Mouse (Mus musculus): ENCODE data around the gene Smc1b. TPM values are rescaled to one million over a fixed set of nuclear protein-coding genes. Genes with fewer than 3 reads are reported as not detected.

Smc1b gene
- polyA plus RNA-seq, 1 experiment from 2014 or later = 0.17 TPM

DNA sequence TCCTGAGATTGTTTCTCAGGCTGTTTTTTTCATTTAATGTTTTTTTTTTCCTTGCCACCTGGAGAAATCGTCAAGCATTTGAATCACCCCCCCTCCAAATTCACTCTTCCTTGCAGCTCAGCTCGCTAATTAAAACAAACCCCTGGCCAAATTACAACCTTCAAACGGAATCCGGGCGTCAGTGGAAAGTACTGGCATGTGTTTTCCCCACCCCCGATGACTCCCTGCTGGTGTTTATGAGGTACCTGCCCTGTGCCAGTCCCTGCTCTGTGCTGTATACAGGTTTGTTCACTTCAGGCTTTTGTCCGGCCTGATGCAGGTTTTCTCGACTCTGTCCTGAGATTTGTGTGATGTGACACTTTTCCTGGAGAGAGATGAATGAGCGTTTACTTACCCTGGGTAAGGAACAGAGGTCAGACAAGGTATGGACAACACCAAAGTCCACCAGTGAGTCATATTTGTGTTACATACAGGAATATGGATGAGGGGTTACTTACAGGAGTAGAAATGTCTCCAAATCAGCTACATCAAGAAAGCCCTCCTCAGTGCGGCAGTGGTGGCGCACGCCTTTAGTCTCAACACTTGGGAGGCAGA is 35.4 kb upstream of the Smc1b start:
- H3K4me2 ChIP-seq (ENCODE audit: low read depth, low read length) = no peak overlapping the region
- no peak overlapping the region for H3K4me3 ChIP-seq (replicated peaks; ENCODE audit: low read length)
- 45% methylated on average over 12 of the region's 12 CpGs for WGBS
- H3K27ac ChIP-seq (ENCODE audit: low read length) = peak overlapping the region; percentile 82; the same call in 1 of the 2 replicates
- peaks cover 27% of the 10 kb centered on the region for H3K4me1 ChIP-seq (ENCODE audit: control insufficient read depth, insufficient read depth, low read length)
- no peaks in the 10 kb centered on the region for H3K36me3 ChIP-seq (ENCODE audit: control insufficient read depth, insufficient read depth, low read length)
- no peak overlapping the region for H3K9ac ChIP-seq (ENCODE audit: low read length)
- H3K27me3 ChIP-seq (ENCODE audit: control insufficient read depth, insufficient read depth, low read length) = no peaks in the 10 kb centered on the region
- H3K9me3 ChIP-seq (replicated peaks; ENCODE audit: control insufficient read depth, low read length) = no peaks in the 10 kb centered on the region
- ATAC-seq (ENCODE audit: insufficient read depth, low FRiP score) = no peak

- 0 out of 2 replicates have a peak, but pooled peaks have one; percentile 38 for ATAC-seq (ENCODE audit: insufficient read depth, low FRiP score)
- WGBS = 38% methylated on average over 11 of the region's 11 CpGs
- Histone ChIP-seq H3K4me1 (ENCODE audit: control insufficient read depth, insufficient read depth, low read length) (peaks cover 27% of the 10 kb centered on the region), H3K4me2 (ENCODE audit: low read depth, low read length) (no peak overlapping the region), H3K27me3 (ENCODE audit: control insufficient read depth, insufficient read depth, low read length) (no peaks in the 10 kb centered on the region), H3K9ac (ENCODE audit: low read length) (peak overlapping the region; percentile 47; the same call in 1 of the 2 replicates), H3K4me3 (replicated peaks; ENCODE audit: low read length) (no peak overlapping the region), H3K36me3 (ENCODE audit: control insufficient read depth, insufficient read depth, low read length) (no peaks in the 10 kb centered on the region), H3K9me3 (replicated peaks; ENCODE audit: control insufficient read depth, low read length) (no peaks in the 10 kb centered on the region), H3K27ac (ENCODE audit: low read length) (peak overlapping the region; percentile 82)
Observed at GRCm38 (mm10) chr15:85166433-85166933, 34.7 kb upstream of the Smc1b start.

DNA sequence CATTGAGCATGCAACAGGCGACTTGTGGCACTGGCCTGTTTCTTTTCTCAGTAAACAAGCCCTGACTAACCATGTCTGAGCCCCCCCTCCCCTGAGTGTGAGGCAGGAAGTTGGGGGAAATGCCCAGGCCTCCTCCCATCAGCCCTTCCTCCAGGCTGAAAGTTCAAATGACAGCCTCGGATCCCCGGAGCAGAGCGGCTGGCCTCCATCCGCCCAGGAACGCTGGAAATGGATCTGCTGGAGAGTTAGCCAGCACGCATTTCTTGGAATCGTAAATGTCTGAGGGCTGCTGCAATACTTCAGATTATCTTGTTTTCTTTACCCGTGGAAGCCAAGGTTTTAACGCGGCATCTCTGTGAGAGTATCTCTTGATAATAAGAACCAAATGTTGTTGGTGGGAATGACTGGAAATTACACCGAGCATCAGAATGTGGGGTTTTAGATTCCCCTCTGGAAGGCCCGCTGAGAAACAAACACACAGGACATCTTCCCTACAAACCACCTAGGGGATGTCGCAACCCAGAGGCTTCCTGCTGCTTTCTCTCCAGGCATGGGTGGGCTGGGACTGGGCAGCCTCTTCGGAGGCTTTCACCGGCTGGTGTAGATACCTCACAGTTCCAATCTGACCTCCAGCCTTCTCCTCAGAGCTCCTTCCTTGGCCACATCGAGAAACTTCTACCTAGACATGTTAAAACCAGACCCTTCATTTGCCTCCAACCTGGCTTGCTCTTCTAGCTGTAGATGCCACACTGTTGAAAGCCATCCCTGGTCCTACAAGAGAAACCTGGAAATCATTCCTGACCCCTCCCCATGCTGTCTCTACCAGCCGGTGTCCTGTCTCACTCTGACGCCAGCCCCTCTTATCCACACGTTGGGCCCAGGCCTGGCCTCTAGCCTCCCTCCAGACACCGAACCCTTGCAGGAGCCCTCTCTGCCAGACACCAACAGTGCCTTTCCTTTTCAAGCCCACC is 31.2 kb upstream of the Smc1b start:
- peaks cover 24% of the 10 kb centered on the region for H3K4me1 ChIP-seq (ENCODE audit: control insufficient read depth, insufficient read depth, low read length)
- WGBS = 43% methylated on average over 21 of the region's 21 CpGs
- ATAC-seq (ENCODE audit: insufficient read depth, low FRiP score) = peak; percentile 76
- no peaks in the 10 kb centered on the region for H3K9me3 ChIP-seq (replicated peaks; ENCODE audit: control insufficient read depth, low read length)
- H3K27ac ChIP-seq (ENCODE audit: low read length) = peak overlapping the region; percentile 91
- no peak overlapping the region for H3K4me3 ChIP-seq (replicated peaks; ENCODE audit: low read length)
- no peaks in the 10 kb centered on the region for H3K27me3 ChIP-seq (ENCODE audit: control insufficient read depth, insufficient read depth, low read length)
- 0 out of 2 replicates have a peak overlapping the region, but pooled peaks have one; percentile 10 for H3K9ac ChIP-seq (ENCODE audit: low read length)
- no peak overlapping the region; the same call in 1 of the 2 replicates for H3K4me2 ChIP-seq (ENCODE audit: low read depth, low read length)
- no peaks in the 10 kb centered on the region for H3K36me3 ChIP-seq (ENCODE audit: control insufficient read depth, insufficient read depth, low read length)

DNA sequence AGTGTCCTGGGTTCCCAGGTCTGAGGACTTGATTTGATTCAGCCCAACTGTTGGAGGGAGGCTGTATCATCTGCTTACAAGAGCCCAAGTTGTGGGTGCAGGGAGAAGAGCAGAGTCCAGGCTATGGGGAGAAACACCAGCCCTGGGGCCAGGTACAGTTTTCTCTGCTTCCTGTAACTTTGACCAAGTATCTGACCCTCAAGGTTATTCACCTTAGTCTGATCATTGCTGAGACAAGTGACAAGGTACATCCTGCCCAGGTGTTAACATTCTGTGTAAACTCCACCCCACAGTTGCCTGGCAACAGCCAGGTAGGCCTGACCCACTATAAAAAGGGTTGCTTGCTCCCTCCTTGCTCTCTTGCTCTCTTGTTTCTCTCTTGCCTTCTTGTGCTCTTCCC is 29.7 kb upstream of the Smc1b start:
- Histone ChIP-seq H3K4me2 (ENCODE audit: low read depth, low read length) (no peak overlapping the region), H3K27me3 (ENCODE audit: control insufficient read depth, insufficient read depth, low read length) (no peaks in the 10 kb centered on the region), H3K4me1 (ENCODE audit: control insufficient read depth, insufficient read depth, low read length) (peaks cover 16% of the 10 kb centered on the region), H3K36me3 (ENCODE audit: control insufficient read depth, insufficient read depth, low read length) (no peaks in the 10 kb centered on the region), H3K9me3 (replicated peaks; ENCODE audit: control insufficient read depth, low read length) (no peaks in the 10 kb centered on the region), H3K4me3 (replicated peaks; ENCODE audit: low read length) (no peak overlapping the region), H3K9ac (ENCODE audit: low read length) (no peak overlapping the region), H3K27ac (ENCODE audit: low read length) (no peak overlapping the region)
- ATAC-seq (ENCODE audit: insufficient read depth, low FRiP score) = no peak

GRCm38 (mm10) chr15:85156198-85156597 is 24.4 kb upstream of the Smc1b start:
- ATAC-seq (ENCODE audit: insufficient read depth, low FRiP score) = no peak
- Histone ChIP-seq H3K36me3 (ENCODE audit: control insufficient read depth, insufficient read depth, low read length) (no peaks in the 10 kb centered on the region), H3K27me3 (ENCODE audit: control insufficient read depth, insufficient read depth, low read length) (no peaks in the 10 kb centered on the region), H3K9ac (ENCODE audit: low read length) (no peak overlapping the region), H3K4me1 (ENCODE audit: control insufficient read depth, insufficient read depth, low read length) (peaks cover 4% of the 10 kb centered on the region; the same call in 1 of the 2 replicates), H3K9me3 (replicated peaks; ENCODE audit: control insufficient read depth, low read length) (no peaks in the 10 kb centered on the region), H3K27ac (ENCODE audit: low read length) (no peak overlapping the region), H3K4me2 (ENCODE audit: low read depth, low read length) (no peak overlapping the region), H3K4me3 (replicated peaks; ENCODE audit: low read length) (no peak overlapping the region)
- WGBS = 59% methylated on average over 4 of the region's 4 CpGs

DNA sequence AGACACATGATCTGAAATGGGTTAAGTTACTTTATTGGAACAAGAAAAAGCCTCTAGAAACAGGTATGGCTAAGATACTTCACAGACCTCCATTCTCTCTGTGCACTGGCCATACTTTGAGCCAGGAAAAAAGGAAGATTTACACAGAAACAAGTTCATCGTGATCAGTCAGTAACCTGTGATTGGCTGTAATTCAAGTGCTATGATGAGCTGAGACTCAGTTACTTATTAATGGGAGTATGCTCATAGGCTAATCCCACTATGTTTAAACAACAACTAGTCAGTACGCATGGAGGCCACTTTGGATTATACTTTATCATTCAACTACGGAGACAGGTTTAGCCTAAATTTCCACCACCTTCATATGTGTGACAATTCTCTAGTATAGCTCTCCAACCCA is 22.3 kb upstream of the Smc1b start:
- WGBS = 52% methylated on average over 3 of the region's 3 CpGs
- ATAC-seq (ENCODE audit: insufficient read depth, low FRiP score) = no peak
- no peaks in the 10 kb centered on the region for H3K36me3 ChIP-seq (ENCODE audit: control insufficient read depth, insufficient read depth, low read length)
- H3K4me2 ChIP-seq (ENCODE audit: low read depth, low read length) = no peak overlapping the region
- peaks cover 4% of the 10 kb centered on the region; the same call in 1 of the 2 replicates for H3K4me1 ChIP-seq (ENCODE audit: control insufficient read depth, insufficient read depth, low read length)
- no peaks in the 10 kb centered on the region for H3K9me3 ChIP-seq (replicated peaks; ENCODE audit: control insufficient read depth, low read length)
- no peaks in the 10 kb centered on the region for H3K27me3 ChIP-seq (ENCODE audit: control insufficient read depth, insufficient read depth, low read length)
- H3K9ac ChIP-seq (ENCODE audit: low read length) = no peak overlapping the region
- no peak overlapping the region for H3K27ac ChIP-seq (ENCODE audit: low read length)
- no peak overlapping the region for H3K4me3 ChIP-seq (replicated peaks; ENCODE audit: low read length)

- Histone ChIP-seq H3K36me3 (ENCODE audit: control insufficient read depth, insufficient read depth, low read length) (no peaks in the 10 kb centered on the region), H3K9ac (ENCODE audit: low read length) (no peak overlapping the region), H3K4me1 (ENCODE audit: control insufficient read depth, insufficient read depth, low read length) (peaks cover 4% of the 10 kb centered on the region; the same call in 1 of the 2 replicates), H3K4me2 (ENCODE audit: low read depth, low read length) (no peak overlapping the region), H3K4me3 (replicated peaks; ENCODE audit: low read length) (no peak overlapping the region), H3K27me3 (ENCODE audit: control insufficient read depth, insufficient read depth, low read length) (no peaks in the 10 kb centered on the region), H3K9me3 (replicated peaks; ENCODE audit: control insufficient read depth, low read length) (no peaks in the 10 kb centered on the region), H3K27ac (ENCODE audit: low read length) (no peak overlapping the region)
- ATAC-seq (ENCODE audit: insufficient read depth, low FRiP score) = no peak
- WGBS = 62% methylated on average over 3 of the region's 3 CpGs
Observed at GRCm38 (mm10) chr15:85152577-85152976, 20.8 kb upstream of the Smc1b start.

DNA sequence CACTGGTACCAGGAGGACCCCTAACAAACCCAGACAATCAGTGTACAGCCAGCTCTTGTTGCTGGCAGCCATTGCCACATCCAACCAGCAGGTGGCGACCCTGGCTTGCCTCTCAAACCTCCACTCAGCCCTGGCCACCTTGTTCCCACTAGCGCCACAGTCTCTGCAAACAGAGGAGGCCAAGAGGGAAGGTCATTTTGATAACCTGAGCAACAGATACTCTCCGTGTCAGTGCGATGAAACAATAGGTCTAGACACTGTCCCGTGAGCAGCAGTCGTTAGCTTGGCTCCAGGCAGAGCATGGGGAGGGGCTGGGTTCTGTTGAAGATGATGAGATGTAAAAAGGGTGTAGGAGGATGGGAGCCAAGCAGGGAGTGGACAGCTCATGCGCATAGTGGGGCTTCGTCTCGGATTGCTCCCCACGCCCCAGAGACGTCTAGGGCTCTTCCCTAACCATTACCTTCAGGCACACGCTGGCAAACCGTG is 19.7 kb upstream of the Smc1b start:
- no peaks in the 10 kb centered on the region for H3K27me3 ChIP-seq (ENCODE audit: control insufficient read depth, insufficient read depth, low read length)
- H3K4me3 ChIP-seq (replicated peaks; ENCODE audit: low read length) = no peak overlapping the region
- no peaks in the 10 kb centered on the region for H3K9me3 ChIP-seq (replicated peaks; ENCODE audit: control insufficient read depth, low read length)
- no peak overlapping the region for H3K27ac ChIP-seq (ENCODE audit: low read length)
- H3K9ac ChIP-seq (ENCODE audit: low read length) = no peak overlapping the region
- H3K4me1 ChIP-seq (ENCODE audit: control insufficient read depth, insufficient read depth, low read length) = peaks cover 4% of the 10 kb centered on the region; the same call in 1 of the 2 replicates
- H3K4me2 ChIP-seq (ENCODE audit: low read depth, low read length) = no peak overlapping the region
- H3K36me3 ChIP-seq (ENCODE audit: control insufficient read depth, insufficient read depth, low read length) = no peaks in the 10 kb centered on the region
- WGBS = 21% methylated on average over 13 of the region's 13 CpGs
- peak; percentile 62; the same call in 1 of the 2 replicates for ATAC-seq (ENCODE audit: insufficient read depth, low FRiP score)

GRCm38 (mm10) chr15:85144249-85144648 is 12.5 kb upstream of the Smc1b start:
- Histone ChIP-seq H3K9me3 (replicated peaks; ENCODE audit: control insufficient read depth, low read length) (no peaks in the 10 kb centered on the region), H3K4me2 (ENCODE audit: low read depth, low read length) (no peak overlapping the region), H3K4me3 (replicated peaks; ENCODE audit: low read length) (no peak overlapping the region), H3K27me3 (ENCODE audit: control insufficient read depth, insufficient read depth, low read length) (no peaks in the 10 kb centered on the region), H3K4me1 (ENCODE audit: control insufficient read depth, insufficient read depth, low read length) (no peaks in the 10 kb centered on the region), H3K36me3 (ENCODE audit: control insufficient read depth, insufficient read depth, low read length) (no peaks in the 10 kb centered on the region), H3K27ac (ENCODE audit: low read length) (no peak overlapping the region), H3K9ac (ENCODE audit: low read length) (no peak overlapping the region)
- 84% methylated on average over 5 of the region's 5 CpGs for WGBS
- ATAC-seq (ENCODE audit: insufficient read depth, low FRiP score) = no peak
